Mouse (Mus musculus) myocyte (in vitro differentiated cells): ENCODE results near the gene Haghl. TPM values are rescaled to one million over a fixed set of nuclear protein-coding genes. Genes with fewer than 3 reads are reported as not detected.

Experiments used
- H3K27me3 ChIP-seq: one replicate; pipeline ENCODE4 v1.6.1; 2011; ENCODE audit not compliant: control insufficient read depth, insufficient read depth, insufficient read length
- H3K36me3 ChIP-seq: one replicate; pipeline ENCODE4 v1.6.1; 2011; ENCODE audit not compliant: control insufficient read depth, insufficient read depth
- H3K4me2 ChIP-seq: one replicate; pipeline ENCODE4 v1.6.1; 2011; ENCODE audit warnings: low read depth, control low read depth
- H3K4me3 ChIP-seq: one replicate; pipeline ENCODE4 v1.5.1; 2011; ENCODE audit warnings: mild to moderate bottlenecking, control low read depth, moderate library complexity
- H3K79me2 ChIP-seq: one replicate; pipeline ENCODE4 v1.6.1; 2011; ENCODE audit not compliant: control insufficient read depth, insufficient read depth
- H3ac ChIP-seq: one replicate; pipeline ENCODE4 v1.6.1; 2011; ENCODE audit not compliant: control insufficient read depth, insufficient read length
- CEBPB ChIP-seq: IDR thresholded peaks from 2 replicates; pipeline ENCODE4 v1.6.1; 2011; ENCODE audit warnings: mild to moderate bottlenecking, moderate library complexity; ENCODE audit not compliant: poor library complexity, insufficient read depth, severe bottlenecking
- E2F4 ChIP-seq: IDR thresholded peaks from one replicate; pipeline ENCODE4 v1.6.1; 2011; ENCODE audit warnings: mild to moderate bottlenecking, control low read depth, moderate library complexity; ENCODE audit not compliant: insufficient read depth
- MAX ChIP-seq: IDR thresholded peaks from one replicate; pipeline ENCODE4 v1.6.1; 2011; ENCODE audit warnings: low read depth, mild to moderate bottlenecking, control low read depth
- MYOD1 ChIP-seq, 3 experiments: IDR thresholded peaks; one replicate each; pipeline ENCODE4 v1.6.1; 2011; ENCODE audit warnings: control low read depth in 2 of 3, low read depth in 2 of 3, mild to moderate bottlenecking in 2 of 3, moderate library complexity in 1 of 3; ENCODE audit not compliant: insufficient read length in 2 of 3, control insufficient read depth in 1 of 3
- MYOG ChIP-seq, 3 experiments: IDR thresholded peaks; one replicate each; pipeline ENCODE4 v1.6.1; 2011; ENCODE audit warnings: control low read depth in 2 of 3, low read depth in 2 of 3, mild to moderate bottlenecking in 2 of 3; ENCODE audit not compliant: insufficient read length in 2 of 3, control insufficient read depth in 1 of 3, insufficient read depth in 1 of 3
- POLR2A ChIP-seq: IDR thresholded peaks from one replicate; pipeline ENCODE4 v1.6.1; 2011; ENCODE audit warnings: low read depth, mild to moderate bottlenecking, control low read depth, moderate library complexity; ENCODE audit not compliant: insufficient read length
- POLR2AphosphoS2 ChIP-seq: IDR thresholded peaks from one replicate; pipeline ENCODE4 v1.6.1; 2011; ENCODE audit warnings: low read depth, control low read depth; ENCODE audit not compliant: insufficient read length
- REST ChIP-seq: IDR thresholded peaks from one replicate; pipeline ENCODE4 v1.6.1; 2011; ENCODE audit warnings: mild to moderate bottlenecking, control low read depth, moderate library complexity; ENCODE audit not compliant: insufficient read depth, insufficient read length
- SRF ChIP-seq: IDR thresholded peaks from one replicate; pipeline ENCODE4 v1.6.1; 2011; ENCODE audit warnings: low read depth; ENCODE audit not compliant: control insufficient read depth, insufficient read length
- TCF12 ChIP-seq: IDR thresholded peaks from one replicate; pipeline ENCODE4 v1.6.1; 2011; ENCODE audit warnings: mild to moderate bottlenecking, control low read depth; ENCODE audit not compliant: poor library complexity, insufficient read depth, severe bottlenecking
- TCF3 ChIP-seq: IDR thresholded peaks from one replicate; pipeline ENCODE4 v1.6.1; 2011; ENCODE audit warnings: low read depth, control low read depth; ENCODE audit not compliant: insufficient read length
- USF1 ChIP-seq: IDR thresholded peaks from one replicate; pipeline ENCODE4 v1.6.1; 2011; ENCODE audit warnings: low read depth, mild to moderate bottlenecking, control low read depth, moderate library complexity
- polyA plus RNA-seq: library from polyadenylated mRNA; unstranded; fragments of >200 nt; fragmentation: generic; extraction: Trizol; gene quantifications from one replicate; pipeline ENCODE4 v1.2.1, GENCODE M21; 2012; ENCODE audit warnings: missing spikeins

Gene Haghl
- polyA plus RNA-seq, 1 experiment, result 29.8 TPM

GRCm38 (mm10) chr17:25828712-25829557, 43.5 kb upstream of the Haghl start, which contains the start of gene Jmjd8:
TSS of gene Jmjd8 (plus strand) at chr17:25828867.
- peaks cover 28% of the 10 kb centered on the region for H3K79me2 ChIP-seq
- H3K4me3 ChIP-seq, result peak within 1 kb of the TSS; percentile 32
- TF ChIP-seq CEBPB (0 out of 2 replicates have a peak, but pooled peaks have one; percentile 19), E2F4 (no peak), POLR2AphosphoS2 (peak; percentile 74), USF1 (no peak), SRF (no peak), POLR2A (peak; percentile 74), REST (no peak), TCF3 (no peak)
- H3K27me3 ChIP-seq, result no peaks in the 10 kb centered on the region
- H3ac ChIP-seq, result peak within 1 kb of the TSS; percentile 13
- H3K36me3 ChIP-seq, result no peaks in the 10 kb centered on the region
- H3K4me2 ChIP-seq, result peak within 1 kb of the TSS; percentile 62

- peak overlapping the region; percentile 62 for H3K4me2 ChIP-seq
- H3K27me3 ChIP-seq, result no peaks in the 10 kb centered on the region
- peak overlapping the region; percentile 32 for H3K4me3 ChIP-seq
- H3K36me3 ChIP-seq, result no peaks in the 10 kb centered on the region
- no peak for TF ChIP-seq E2F4
- no peak for TF ChIP-seq TCF12
- TF ChIP-seq MYOG (IDR thresholded peaks at IDR 0.05; ENCODE audit: control insufficient read depth in 1 of 3, insufficient read depth in 1 of 3, insufficient read length in 2 of 3, low read depth in 2 of 3), result peak in 2 of 3 experiments; percentile 12 to 54
- no peak for TF ChIP-seq CEBPB
- no peak for TF ChIP-seq MAX
- no peak for TF ChIP-seq TCF3
- no peak for TF ChIP-seq REST
- no peak for TF ChIP-seq POLR2A
- peak in 1 of 3 experiments; percentile 3 for TF ChIP-seq MYOD1 (IDR thresholded peaks at IDR 0.05; ENCODE audit: control insufficient read depth in 1 of 3, insufficient read length in 2 of 3, low read depth in 2 of 3)
- peak; percentile 74 for TF ChIP-seq POLR2AphosphoS2
- TF ChIP-seq SRF, result no peak
- H3K79me2 ChIP-seq, result peaks cover 23% of the 10 kb centered on the region
- H3ac ChIP-seq, result no peak overlapping the region
These were observed 42.7 kb upstream of the Haghl start for GRCm38 (mm10) chr17:25828223-25828594.

GRCm38 (mm10) chr17:25827546-25828222, 42.2 kb upstream of the Haghl start:
- no peaks in the 10 kb centered on the region for H3K36me3 ChIP-seq
- no peak overlapping the region for H3ac ChIP-seq
- H3K4me2 ChIP-seq, result no peak overlapping the region
- H3K27me3 ChIP-seq, result no peaks in the 10 kb centered on the region
- H3K4me3 ChIP-seq, result no peak overlapping the region
- TF ChIP-seq E2F4, result no peak
- no peak for TF ChIP-seq TCF12
- H3K79me2 ChIP-seq, result peaks cover 23% of the 10 kb centered on the region

- Histone ChIP-seq H3K36me3 (no peaks in the 10 kb centered on the region), H3K27me3 (no peaks in the 10 kb centered on the region), H3K4me3 (no peak overlapping the region), H3K4me2 (no peak overlapping the region), H3K79me2 (peaks cover 19% of the 10 kb centered on the region), H3ac (no peak overlapping the region)
- TF ChIP-seq CEBPB, result no peak
- TF ChIP-seq TCF3, result no peak
- no peak for TF ChIP-seq E2F4
- no peak for TF ChIP-seq POLR2AphosphoS2
- no peak for TF ChIP-seq MAX
- no peak for TF ChIP-seq POLR2A
- TF ChIP-seq SRF, result no peak
- TF ChIP-seq USF1, result no peak
- TF ChIP-seq MYOD1 (IDR thresholded peaks at IDR 0.05; ENCODE audit: control insufficient read depth in 1 of 3, insufficient read length in 2 of 3, low read depth in 2 of 3), result no peak
- TF ChIP-seq TCF12, result no peak
- no peak for TF ChIP-seq MYOG (IDR thresholded peaks at IDR 0.05; ENCODE audit: control insufficient read depth in 1 of 3, insufficient read depth in 1 of 3, insufficient read length in 2 of 3, low read depth in 2 of 3)
- no peak for TF ChIP-seq REST
These were observed 41.5 kb upstream of the Haghl start for GRCm38 (mm10) chr17:25827011-25827410.

- Histone ChIP-seq H3K4me3 (no peak overlapping the region), H3K4me2 (no peak overlapping the region), H3ac (no peak overlapping the region), H3K79me2 (peaks cover 10% of the 10 kb centered on the region), H3K27me3 (no peaks in the 10 kb centered on the region), H3K36me3 (no peaks in the 10 kb centered on the region)
- TF ChIP-seq E2F4 (no peak), POLR2A (no peak), SRF (no peak), MAX (no peak), TCF12 (no peak), MYOD1 (IDR thresholded peaks at IDR 0.05; ENCODE audit: control insufficient read depth in 1 of 3, insufficient read length in 2 of 3, low read depth in 2 of 3) (no peak)
These were observed 40.6 kb upstream of the Haghl start for GRCm38 (mm10) chr17:25825984-25826570.
